Mouse (Mus musculus) hindbrain, embryonic 11.5 days (tissue): Measurements from ENCODE around the gene Epb41l2. TPM values are rescaled to one million over a fixed set of nuclear protein-coding genes. Genes with fewer than 3 reads are reported as not detected.

Experiments used
- ATAC-seq: fragments of 200-750 bp; cut with Nextera tagmentation; 2 replicates; pipeline ENCODE4 v1.8.0; 2017; ENCODE audit warnings: mild to moderate bottlenecking, moderate TSS enrichment, moderate library complexity; ENCODE audit not compliant: low FRiP score
- DNase-seq: peaks from one replicate; pipeline ENCODE4 v3.0.0-alpha.2; 2015; ENCODE audit warnings: low spot score
- H3K27ac ChIP-seq: fragments of 300-500 bp; sonication (generic); 2 replicates; pipeline ENCODE4 v1.5.1; 2014; ENCODE audit warnings: mild to moderate bottlenecking, low read depth, low read length
- H3K27me3 ChIP-seq: fragments of 300-500 bp; sonication (generic); 2 replicates; pipeline ENCODE4 v1.6.1; 2014; ENCODE audit warnings: mild to moderate bottlenecking, low read length, moderate library complexity, mixed read lengths; ENCODE audit not compliant: control insufficient read depth, insufficient read depth
- H3K36me3 ChIP-seq: fragments of 300-500 bp; sonication (generic); 2 replicates; pipeline ENCODE4 v1.6.1; 2014; ENCODE audit warnings: mild to moderate bottlenecking, low read length, moderate library complexity, mixed read lengths; ENCODE audit not compliant: control insufficient read depth, insufficient read depth
- H3K4me1 ChIP-seq: fragments of 300-500 bp; sonication (generic); replicated peaks from 2 replicates; pipeline ENCODE4 v1.6.1; 2014; ENCODE audit warnings: low read length, mixed read lengths; ENCODE audit not compliant: control insufficient read depth, insufficient read depth
- H3K4me2 ChIP-seq: fragments of 300-500 bp; sonication (generic); replicated peaks from 2 replicates; pipeline ENCODE4 v1.6.1; 2014; ENCODE audit warnings: mild to moderate bottlenecking, low read depth, low read length
- H3K4me3 ChIP-seq: fragments of 300-500 bp; sonication (generic); 2 replicates; pipeline ENCODE4 v1.5.1; 2014; ENCODE audit warnings: low read depth, low read length
- H3K9ac ChIP-seq: fragments of 300-500 bp; sonication (generic); 2 replicates; pipeline ENCODE4 v1.6.1; 2014; ENCODE audit warnings: low read depth, low read length
- H3K9me3 ChIP-seq: fragments of 300-500 bp; sonication (generic); 2 replicates; pipeline ENCODE4 v1.6.1; 2016; ENCODE audit warnings: low read length; ENCODE audit not compliant: control insufficient read depth
- WGBS: fragments of 180-500 bp; shearing (Covaris S2); extraction: QIAGEN DNeasy Blood & Tissue Kit; methylation state at CpG from one replicate; pipeline ENCODE4 v1.1.7; 2014; 5-methylcytosine and 5-hydroxymethylcytosine counted together
- polyA plus RNA-seq: library from polyadenylated mRNA; unstranded; fragments of >200 nt; fragmentation: Nextera tagmentation; extraction: Ambion mirVana; gene quantifications from 2 replicates; pipeline ENCODE4 v1.2.1, GENCODE M21; 2014

Epb41l2 gene
- polyA plus RNA-seq, 1 experiment from 2014 or later = 47.1 TPM

DNA sequence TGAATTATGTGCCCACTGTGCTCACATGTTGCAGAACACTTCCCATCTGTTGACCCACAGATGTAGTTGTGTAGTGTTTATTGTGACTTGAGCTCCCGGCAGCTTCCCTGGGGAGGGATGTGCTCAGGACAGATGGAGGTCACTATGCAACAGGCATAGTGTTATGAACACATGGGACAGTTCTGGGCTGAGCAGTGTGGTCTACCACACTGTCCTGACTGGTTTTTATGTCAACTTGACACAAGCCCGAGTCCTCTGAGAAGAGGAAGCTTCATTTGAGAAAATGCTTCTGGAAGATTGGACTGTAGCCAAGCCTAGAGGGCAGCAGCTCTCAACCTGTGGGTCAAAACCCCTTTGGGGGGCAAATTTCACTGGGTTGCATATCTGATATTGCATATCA is 173.5 kb downstream of the Epb41l2 start:
- Histone ChIP-seq H3K4me3 (no peak overlapping the region), H3K27ac (no peak overlapping the region), H3K9ac (no peak overlapping the region), H3K4me2 (no peak overlapping the region), H3K4me1 (no peaks in the 10 kb centered on the region), H3K36me3 (no peaks in the 10 kb centered on the region), H3K9me3 (no peaks in the 10 kb centered on the region), H3K27me3 (no peaks in the 10 kb centered on the region)
- ATAC-seq (no peak), DNase-seq (no peak)
- 79% methylated on average over 2 of the region's 2 CpGs for WGBS

DNA sequence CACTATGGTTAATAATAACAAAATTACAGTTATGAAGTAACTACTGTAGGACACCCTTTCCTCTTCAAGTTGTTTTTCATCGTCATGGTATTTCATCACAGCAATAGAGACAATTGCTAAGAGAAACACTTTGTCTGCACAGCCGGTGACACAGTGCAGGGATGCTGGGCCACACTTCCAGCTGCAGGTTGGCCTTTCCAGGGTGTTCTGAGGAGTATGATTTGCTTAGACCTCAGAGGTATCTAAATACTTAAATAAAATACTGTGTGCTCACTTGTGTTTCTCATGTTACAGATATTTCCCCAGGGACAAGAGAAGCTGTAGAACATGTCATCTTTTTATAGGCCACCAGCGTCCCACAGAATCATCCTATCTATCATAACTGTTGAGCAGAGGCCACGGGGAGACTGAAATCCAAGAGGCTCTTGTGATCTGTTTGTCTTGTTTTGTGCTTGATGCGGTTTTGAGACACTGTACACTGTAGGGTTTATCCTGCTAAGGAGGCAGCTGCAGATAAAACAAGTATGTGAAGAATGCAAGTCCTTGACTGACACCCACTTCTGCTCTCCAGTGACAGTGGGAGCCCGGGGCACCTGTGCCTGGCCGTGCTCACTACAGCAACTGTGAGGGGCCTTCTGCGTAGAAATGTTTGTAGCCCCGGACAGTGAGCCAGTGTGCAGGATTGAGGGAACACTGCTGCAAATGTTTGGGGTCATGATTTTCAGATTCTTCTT is 174.1 kb downstream of the Epb41l2 start:
- no peak for DNase-seq
- H3K4me2 ChIP-seq = no peak overlapping the region
- no peak overlapping the region for H3K9ac ChIP-seq
- ATAC-seq = no peak
- no peaks in the 10 kb centered on the region for H3K4me1 ChIP-seq
- H3K4me3 ChIP-seq = no peak overlapping the region
- WGBS = 81% methylated on average over 9 of the region's 9 CpGs
- no peak overlapping the region for H3K27ac ChIP-seq
- H3K9me3 ChIP-seq = no peaks in the 10 kb centered on the region
- no peaks in the 10 kb centered on the region for H3K36me3 ChIP-seq
- no peaks in the 10 kb centered on the region for H3K27me3 ChIP-seq

DNA sequence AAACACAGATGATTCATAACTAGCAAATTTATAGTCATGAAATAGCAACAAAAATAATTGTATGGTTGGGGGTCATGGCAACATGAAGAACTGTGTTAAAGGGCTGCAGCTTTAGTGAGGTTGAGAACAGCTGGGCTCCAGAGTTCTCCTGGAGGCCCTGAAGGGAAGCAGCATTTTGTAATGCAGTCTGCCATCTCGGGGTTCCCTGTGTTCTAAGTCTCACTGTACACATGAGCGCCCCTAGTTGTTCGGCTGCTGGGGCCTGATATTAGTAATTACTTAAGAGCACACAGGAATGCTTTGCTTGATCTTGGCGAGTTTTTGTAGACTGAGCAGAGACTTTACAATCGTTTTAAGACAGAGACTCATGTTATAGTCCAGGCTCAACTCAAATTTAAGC is 174.9 kb downstream of the Epb41l2 start:
- no peak overlapping the region for H3K9ac ChIP-seq
- H3K27ac ChIP-seq = no peak overlapping the region
- H3K4me1 ChIP-seq = no peaks in the 10 kb centered on the region
- ATAC-seq (no peak), DNase-seq (no peak)
- H3K4me2 ChIP-seq = no peak overlapping the region
- H3K27me3 ChIP-seq = no peaks in the 10 kb centered on the region
- no peaks in the 10 kb centered on the region for H3K9me3 ChIP-seq
- H3K36me3 ChIP-seq = no peaks in the 10 kb centered on the region
- no peak overlapping the region for H3K4me3 ChIP-seq
- WGBS = 93% methylated on average over 5 of the region's 5 CpGs

DNA sequence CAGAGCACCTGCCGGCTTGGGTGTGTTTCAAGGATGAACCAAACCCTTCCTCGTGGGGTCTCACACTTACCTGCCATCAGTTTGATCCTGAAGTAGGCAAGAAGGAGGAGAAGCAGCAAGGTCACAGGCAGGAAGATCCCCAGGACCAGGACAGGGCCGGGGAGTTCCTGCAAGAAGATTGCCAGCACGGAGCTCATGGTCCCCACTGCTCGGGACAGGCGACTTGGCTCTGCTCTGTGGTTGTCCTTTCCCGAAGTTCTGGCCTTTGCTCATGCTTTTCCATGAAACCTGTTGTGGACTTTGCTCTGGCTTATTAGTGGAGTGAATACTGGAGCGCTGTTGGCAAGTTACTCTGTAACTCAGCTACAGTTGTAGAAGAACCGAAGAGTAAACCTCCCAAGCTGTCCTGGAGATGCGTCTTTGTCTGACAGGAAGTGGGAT is 176.3 kb downstream of the Epb41l2 start, which contains the start of gene Smlr1:
TSS of gene Smlr1 (minus strand) at position 377 of the 441 bp plus-strand sequence.
- 87% methylated on average over 10 of the region's 10 CpGs for WGBS
- Histone ChIP-seq H3K36me3 (no peaks in the 10 kb centered on the region), H3K27me3 (no peaks in the 10 kb centered on the region), H3K4me1 (no peaks in the 10 kb centered on the region), H3K4me3 (no peak within 1 kb of the TSS), H3K4me2 (no peak within 1 kb of the TSS), H3K9ac (no peak within 1 kb of the TSS), H3K9me3 (no peaks in the 10 kb centered on the region), H3K27ac (no peak within 1 kb of the TSS)
- ATAC-seq (no peak), DNase-seq (no peak)

DNA sequence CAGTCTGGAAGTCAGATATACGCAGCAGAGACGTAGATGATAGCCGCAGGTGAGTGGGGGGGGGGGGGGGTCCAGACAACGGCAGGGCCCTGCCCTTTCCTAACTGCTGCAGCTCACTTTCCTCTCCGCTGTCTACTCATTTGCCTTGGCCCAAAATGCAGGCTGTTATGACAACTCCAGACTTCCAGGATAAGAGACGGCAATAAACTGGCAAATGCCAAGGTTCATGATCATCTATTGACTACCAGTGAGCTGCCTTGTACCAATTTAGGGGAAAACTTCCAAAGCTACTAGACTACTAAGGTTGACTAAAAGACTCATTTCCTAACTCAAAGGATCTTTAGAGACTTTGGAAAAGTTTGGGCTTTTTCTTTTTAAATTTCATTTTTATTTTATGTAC is 177.0 kb downstream of the Epb41l2 start:
- H3K4me2 ChIP-seq = no peak overlapping the region
- 92% methylated on average over 6 of the region's 6 CpGs for WGBS
- no peaks in the 10 kb centered on the region for H3K9me3 ChIP-seq
- H3K9ac ChIP-seq = no peak overlapping the region
- ATAC-seq (no peak), DNase-seq (no peak)
- H3K4me1 ChIP-seq = no peaks in the 10 kb centered on the region
- H3K36me3 ChIP-seq = no peaks in the 10 kb centered on the region
- H3K27ac ChIP-seq = no peak overlapping the region
- no peaks in the 10 kb centered on the region for H3K27me3 ChIP-seq
- no peak overlapping the region for H3K4me3 ChIP-seq

DNA sequence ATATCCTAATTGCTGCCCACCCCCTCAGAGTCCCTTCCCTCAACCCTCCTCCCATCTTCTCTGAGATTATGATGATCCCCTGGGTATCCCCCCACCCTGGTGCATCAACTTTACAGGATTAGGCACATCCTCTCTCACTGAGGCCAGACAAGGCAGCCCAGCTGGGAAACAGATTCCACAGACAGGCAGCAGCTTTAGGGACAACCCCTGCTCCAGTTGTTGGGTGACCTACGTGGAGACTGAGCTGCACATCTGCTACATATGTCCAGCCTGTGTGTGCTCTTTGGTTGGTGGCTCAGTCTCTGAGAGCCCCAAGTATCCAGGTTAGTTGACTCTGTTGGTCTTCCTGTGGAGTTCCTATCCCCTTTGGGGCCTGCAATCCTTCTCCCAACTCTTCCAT is 179.1 kb downstream of the Epb41l2 start:
- ATAC-seq (no peak), DNase-seq (no peak)
- H3K27me3 ChIP-seq = no peaks in the 10 kb centered on the region
- 91% methylated on average over 1 of the region's 1 CpGs for WGBS
- no peak overlapping the region for H3K4me3 ChIP-seq
- no peak overlapping the region for H3K27ac ChIP-seq
- no peak overlapping the region for H3K9ac ChIP-seq
- H3K9me3 ChIP-seq = no peaks in the 10 kb centered on the region
- H3K4me1 ChIP-seq = no peaks in the 10 kb centered on the region
- H3K36me3 ChIP-seq = no peaks in the 10 kb centered on the region
- no peak overlapping the region for H3K4me2 ChIP-seq

DNA sequence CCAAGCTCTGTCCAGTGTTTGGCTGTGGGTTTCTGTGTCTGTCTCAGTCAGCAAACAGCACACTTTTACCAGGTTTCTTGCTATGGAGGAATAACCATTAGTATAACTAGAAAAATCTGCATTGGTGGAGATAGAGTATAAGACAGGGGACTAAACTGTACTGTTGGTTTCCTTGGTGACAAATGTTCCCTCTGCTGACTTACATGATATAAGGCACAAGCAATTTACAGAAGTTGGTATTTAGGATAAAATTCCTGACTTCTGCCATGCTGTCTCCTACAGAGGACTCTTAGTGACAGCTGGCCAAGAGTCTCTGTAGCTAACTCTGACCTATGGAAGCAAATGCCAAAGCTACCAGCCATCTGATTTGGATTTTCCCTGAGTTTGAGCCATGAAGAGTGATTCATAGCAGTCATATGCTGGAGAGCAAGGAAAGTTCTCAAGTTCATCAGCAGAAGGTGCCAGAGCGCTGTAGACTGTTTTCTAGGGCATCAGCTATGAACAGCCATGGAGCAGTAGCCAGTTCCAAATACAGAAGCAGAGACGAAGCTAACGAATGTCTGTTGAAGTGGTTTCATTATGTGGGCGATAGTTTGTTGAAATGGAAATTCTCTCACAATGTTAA is 179.7 kb downstream of the Epb41l2 start:
- 89% methylated on average over 4 of the region's 4 CpGs for WGBS
- Histone ChIP-seq H3K4me3 (no peak overlapping the region), H3K36me3 (no peaks in the 10 kb centered on the region), H3K27me3 (no peaks in the 10 kb centered on the region), H3K4me1 (no peaks in the 10 kb centered on the region), H3K9ac (no peak overlapping the region), H3K27ac (no peak overlapping the region), H3K9me3 (no peaks in the 10 kb centered on the region), H3K4me2 (no peak overlapping the region)
- DNase-seq (no peak), ATAC-seq (no peak)

DNA sequence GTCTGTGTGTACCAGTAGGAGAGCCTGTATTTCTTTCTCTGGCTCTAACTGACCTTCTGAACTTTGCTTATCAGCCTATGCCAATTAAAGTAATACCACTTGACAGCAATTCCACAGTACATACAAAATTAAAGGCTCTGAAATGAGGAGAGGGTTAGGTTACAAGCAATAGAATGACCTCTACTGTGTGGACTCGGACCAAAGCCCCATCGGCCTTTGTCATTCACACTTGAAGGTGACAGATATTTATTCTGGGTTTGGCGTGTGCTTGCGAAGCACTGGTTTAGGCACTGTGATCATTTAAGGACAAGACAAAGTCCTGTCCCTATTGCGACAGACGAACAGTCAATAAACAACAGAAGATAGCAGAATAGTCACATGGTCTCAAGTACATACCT is 180.2 kb downstream of the Epb41l2 start:
- Histone ChIP-seq H3K27me3 (no peaks in the 10 kb centered on the region), H3K27ac (no peak overlapping the region), H3K4me2 (no peak overlapping the region), H3K36me3 (no peaks in the 10 kb centered on the region), H3K4me3 (no peak overlapping the region), H3K4me1 (no peaks in the 10 kb centered on the region), H3K9ac (no peak overlapping the region), H3K9me3 (no peaks in the 10 kb centered on the region)
- no peak for ATAC-seq
- DNase-seq = no peak
- WGBS = 89% methylated on average over 6 of the region's 6 CpGs

DNA sequence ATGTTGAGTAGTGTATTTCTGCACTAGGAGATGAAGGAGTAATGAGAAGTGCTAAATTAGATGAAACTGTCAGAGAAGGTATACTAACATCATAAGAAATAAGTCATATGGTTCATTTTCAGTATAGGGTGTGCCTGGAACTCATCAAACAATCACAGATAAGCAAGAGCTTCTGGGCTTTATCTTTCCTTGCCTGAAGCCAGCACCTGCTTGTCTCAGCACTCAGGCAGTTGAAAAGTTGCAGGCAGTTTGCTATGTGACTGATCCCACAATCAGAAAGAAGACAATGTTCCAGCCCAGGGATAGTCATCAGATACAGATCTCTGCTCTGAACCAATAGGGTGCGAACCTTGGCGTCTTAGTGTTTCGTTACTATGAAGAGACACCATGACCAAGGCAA is 181.5 kb downstream of the Epb41l2 start:
- ATAC-seq (no peak), DNase-seq (no peak)
- Histone ChIP-seq H3K9ac (no peak overlapping the region), H3K36me3 (no peaks in the 10 kb centered on the region), H3K9me3 (no peaks in the 10 kb centered on the region), H3K27me3 (no peaks in the 10 kb centered on the region), H3K4me3 (no peak overlapping the region), H3K27ac (no peak overlapping the region), H3K4me2 (no peak overlapping the region), H3K4me1 (no peaks in the 10 kb centered on the region)
- WGBS = 96% methylated on average over 3 of the region's 3 CpGs
